Mouse (Mus musculus) embryonic fibroblast, embryonic 13.5 days (primary cell): ENCODE measurements around the gene Cdh13.

ENCODE experiments used
- CTCF ChIP-seq: IDR thresholded peaks from 2 replicates; pipeline ENCODE4 v1.5.1; 2011; ENCODE audit warnings: mild to moderate bottlenecking, control low read depth, low read length, moderate library complexity, borderline replicate concordance; ENCODE audit not compliant: insufficient read depth
- POLR2A ChIP-seq: IDR thresholded peaks from 2 replicates; pipeline ENCODE4 v1.6.1; 2011; ENCODE audit warnings: low read depth, mild to moderate bottlenecking, control low read depth, low read length, moderate library complexity

GRCm38 (mm10) chr8:119034037-119034436 is 750.5 kb downstream of the Cdh13 start:
- TF ChIP-seq CTCF: no peak
- TF ChIP-seq POLR2A: no peak
